Mouse (Mus musculus) E14TG2a.4 (cell line): ENCODE measurements at regions not wholly inside any gene's neighbourhood (a gene's known extent, or its start where the extent isn't known, plus 50 kb on each side); places are given as distances from the start of the nearest gene placed in this dataset.

ENCODE experiments used
- CTCF ChIP-seq: conservative IDR thresholded peaks from 2 replicates; pipeline ENCODE4 v1.5.1; 2014; ENCODE audit warnings: low read length
- NANOG ChIP-seq: IDR thresholded peaks from 2 replicates; pipeline ENCODE4 v1.6.1; 2014; ENCODE audit warnings: borderline replicate concordance, low read length, mixed read lengths

DNA sequence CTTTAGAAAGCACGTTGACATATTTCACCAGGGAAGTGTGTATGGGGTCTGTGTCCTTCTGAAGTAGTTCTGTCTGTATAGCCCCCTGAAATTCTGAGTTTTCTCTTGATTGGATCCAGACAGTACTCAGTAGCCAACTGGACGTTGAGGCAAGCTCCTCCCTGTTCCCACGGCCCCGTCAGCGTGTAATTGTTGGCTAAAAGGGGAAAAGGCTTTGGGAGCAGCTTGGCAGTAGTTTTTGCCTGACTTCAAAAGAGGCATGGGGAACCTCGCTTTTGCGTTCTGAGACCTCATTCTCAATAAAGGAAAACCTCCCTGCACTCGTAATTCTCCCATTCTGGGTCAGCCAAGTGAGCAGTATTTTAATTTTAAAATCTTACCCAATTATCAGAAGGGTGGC, 157.8 kb upstream of the Mphosph6 start:
- no peak for TF ChIP-seq CTCF
- no peak for TF ChIP-seq NANOG
